Mouse (Mus musculus) c-Kit-positive CD71-positive TER-119-negative erythroid progenitor cells, embryonic 14.5 days (primary cell): ENCODE results near the gene Ube2m.
A peak's percentile ranks its signal among the peaks of the same experiment; 100 is the strongest.

Experiments
- DNase-seq: peaks from one replicate; pipeline ENCODE4 v3.0.0-alpha.2; 2013; ENCODE audit warnings: low read depth

Ube2m gene

GRCm38 (mm10) chr7:13033451-13034147 is 4.5 kb downstream of the Ube2m start:
- no peak for DNase-seq

- no peak for DNase-seq
These were observed 5.5 kb downstream of the Ube2m start for GRCm38 (mm10) chr7:13032541-13032940.

GRCm38 (mm10) chr7:13031983-13032382 is 6.1 kb downstream of the Ube2m start:
- no peak for DNase-seq

GRCm38 (mm10) chr7:13031069-13031468 is 7.0 kb downstream of the Ube2m start:
- DNase-seq, result no peak

GRCm38 (mm10) chr7:13028986-13029385 is 9.1 kb downstream of the Ube2m start:
- DNase-seq, result no peak

GRCm38 (mm10) chr7:13025511-13026112 is 12.5 kb downstream of the Ube2m start:
- no peak for DNase-seq

- no peak for DNase-seq
These were observed 13.3 kb downstream of the Ube2m start for GRCm38 (mm10) chr7:13024805-13025204.

- DNase-seq, result peak; percentile 85
These were observed 13.9 kb downstream of the Ube2m start for GRCm38 (mm10) chr7:13023928-13024731.

- DNase-seq, result no peak
These were observed 15.1 kb downstream of the Ube2m start for GRCm38 (mm10) chr7:13022773-13023535.

- DNase-seq, result no peak
These were observed 22.9 kb downstream of the Ube2m start for GRCm38 (mm10) chr7:13015217-13015616.

- no peak for DNase-seq
These were observed 23.7 kb downstream of the Ube2m start for GRCm38 (mm10) chr7:13014275-13014839.

- DNase-seq, result no peak
These were observed 24.4 kb downstream of the Ube2m start for GRCm38 (mm10) chr7:13013671-13014070.

- no peak for DNase-seq
These were observed 27.8 kb downstream of the Ube2m start, which contains the start of gene Zbtb45 for GRCm38 (mm10) chr7:13010005-13010908. Gene Zbtb45, minus strand, starts transcription at chr7:13010034.

- peak; percentile 90 for DNase-seq
These were observed 28.7 kb downstream of the Ube2m start for GRCm38 (mm10) chr7:13009143-13010004.

GRCm38 (mm10) chr7:13007341-13008092 is 30.6 kb downstream of the Ube2m start:
- no peak for DNase-seq

GRCm38 (mm10) chr7:13006531-13006930 is 31.5 kb downstream of the Ube2m start:
- DNase-seq, result no peak

- no peak for DNase-seq
These were observed 32.1 kb downstream of the Ube2m start for GRCm38 (mm10) chr7:13006011-13006410.

GRCm38 (mm10) chr7:13003380-13003779 is 34.7 kb downstream of the Ube2m start:
- no peak for DNase-seq

- no peak for DNase-seq
These were observed 36.5 kb downstream of the Ube2m start for GRCm38 (mm10) chr7:13001584-13001983.
